Mouse (Mus musculus) MEL-GATA-1-ER (cell line): ENCODE measurements around the gene V1ra8.
"Not testable (repeated sequence)": the region's sequence is repeated elsewhere in the genome, so short reads cannot be mapped to it uniquely, and the experiment has no call there.

Experiments used
- DNase-seq: peaks from one replicate; pipeline ENCODE4 v3.0.0-alpha.2; 2012; ENCODE audit warnings: low read depth; ENCODE audit errors: extremely low read depth

V1ra8 gene

DNA sequence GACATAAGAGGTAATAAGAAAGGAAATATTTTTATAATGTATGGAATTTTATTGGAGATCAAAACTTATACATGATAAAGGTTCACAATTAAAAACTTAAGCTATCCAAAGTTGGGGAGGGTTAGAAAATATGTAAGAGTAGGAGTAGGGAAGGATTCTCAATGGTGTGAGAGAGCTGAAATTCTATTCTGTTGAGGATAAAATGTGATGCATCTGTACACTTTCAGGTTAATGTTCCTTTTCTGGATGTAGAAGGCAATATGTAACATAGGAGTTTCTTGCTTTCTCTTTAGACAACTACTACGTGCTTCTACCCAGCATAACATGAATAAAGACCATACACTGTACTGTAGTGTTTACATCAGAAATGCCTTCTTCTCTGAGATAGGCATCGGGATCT lies at the start of gene V1ra8:
Gene V1ra8, plus strand, starts transcription at position 301 of the 400 bp plus-strand sequence.
- not testable (repeated sequence) for DNase-seq

DNA sequence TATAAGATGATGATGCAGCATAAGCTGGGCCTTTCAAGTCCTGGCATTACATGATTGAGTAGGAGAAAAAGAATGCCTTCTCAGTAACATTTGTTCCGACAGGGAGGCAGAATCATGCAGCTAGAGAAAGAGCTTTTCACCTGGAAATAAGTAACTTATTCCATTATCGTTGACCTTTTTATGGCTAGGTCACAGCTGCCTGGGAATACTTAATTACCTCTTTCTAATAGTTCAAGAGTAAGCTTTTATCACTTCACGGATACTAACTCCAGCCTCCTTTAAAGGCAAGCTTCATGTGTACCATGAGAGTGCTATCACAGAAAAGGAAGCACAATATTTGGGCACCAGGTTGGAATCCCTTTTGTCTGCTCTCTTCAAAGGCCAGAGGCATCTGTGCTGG lies 42.5 kb upstream of the V1ra8 start:
- no peak for DNase-seq

DNA sequence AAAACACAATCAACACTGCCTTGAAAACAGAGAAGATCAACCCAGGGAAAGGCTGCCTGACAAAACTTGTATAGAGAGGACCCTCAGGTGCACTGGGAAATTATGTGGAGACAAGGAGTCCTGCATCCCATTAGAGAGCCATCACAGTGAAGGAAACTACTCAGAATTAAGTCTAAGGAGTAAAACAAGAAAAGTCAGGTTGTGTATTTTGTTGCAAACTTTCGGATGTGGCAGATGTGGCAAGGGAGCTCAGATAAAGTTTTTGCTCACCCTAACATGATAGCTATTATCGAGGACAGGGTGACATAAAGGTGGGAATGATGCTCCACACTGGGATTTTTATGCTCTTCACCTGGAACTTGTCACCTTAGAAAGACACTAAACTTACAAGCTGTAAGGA lies 28.1 kb upstream of the V1ra8 start, which contains the start of gene Vmn1r52:
Gene Vmn1r52, plus strand, starts transcription at position 301 of the 400 bp plus-strand sequence.
- DNase-seq: no peak

DNA sequence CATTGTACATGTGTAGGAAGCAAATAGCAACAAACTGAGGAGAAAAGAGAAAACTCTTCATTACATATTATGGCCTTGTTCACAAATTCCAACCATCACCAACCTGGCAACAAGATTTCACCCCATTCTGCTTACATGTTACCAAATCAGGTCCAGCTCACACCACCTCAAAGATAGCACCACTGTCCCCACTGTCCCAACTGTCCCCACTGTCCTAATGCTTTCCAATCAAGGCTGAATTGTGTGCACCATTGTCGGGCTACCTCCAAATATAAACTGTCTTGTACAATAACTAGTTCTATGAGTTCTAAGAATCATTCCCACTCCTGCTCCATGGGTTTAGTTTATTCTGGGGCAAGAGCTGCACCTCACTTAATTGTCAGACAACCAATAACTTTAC lies 21.7 kb downstream of the V1ra8 start, which contains the start of gene Vmn1r53:
Gene Vmn1r53, minus strand, starts transcription at position 101 of the 400 bp plus-strand sequence.
- DNase-seq: no peak

DNA sequence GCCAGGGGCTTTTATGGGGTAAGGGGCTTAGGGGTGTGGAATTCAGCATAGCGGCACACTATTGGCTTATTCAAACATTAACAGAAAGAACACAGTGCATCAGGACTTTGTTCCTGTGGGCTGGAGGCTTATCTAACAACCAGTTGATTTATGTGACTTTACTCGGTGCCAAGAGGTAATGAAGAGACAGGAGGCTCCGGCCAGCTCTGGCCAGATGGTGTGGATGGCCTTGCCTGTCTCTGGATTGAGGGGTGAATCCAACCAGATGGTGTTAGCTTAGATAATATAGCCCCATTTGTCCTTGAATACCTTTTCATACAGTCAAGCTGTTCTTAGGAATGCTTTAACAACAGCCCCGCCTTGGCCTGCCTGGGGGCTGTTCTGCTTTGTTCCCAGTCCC lies 29.5 kb downstream of the V1ra8 start:
- DNase-seq: not testable (repeated sequence)

DNA sequence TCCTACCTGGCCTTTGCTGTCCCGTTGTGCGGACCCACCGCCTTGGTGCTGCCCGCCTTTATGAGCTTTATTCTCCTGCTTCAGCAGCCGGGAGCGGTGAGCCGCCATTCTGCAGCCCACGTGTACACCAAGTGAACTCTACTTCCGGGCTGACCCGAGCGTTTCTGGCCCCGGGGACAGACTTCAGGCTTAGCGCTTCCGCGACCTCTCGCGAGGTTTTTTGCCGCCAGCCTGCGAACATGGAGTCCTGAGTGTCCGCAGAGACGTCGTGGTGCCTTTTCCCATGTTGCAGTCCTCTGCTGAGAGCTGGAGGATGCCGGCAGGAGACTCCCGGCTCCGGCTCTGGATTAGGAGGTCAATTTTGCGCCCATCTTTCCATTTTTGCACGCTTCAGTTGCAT lies 30.1 kb downstream of the V1ra8 start:
- DNase-seq: no peak

DNA sequence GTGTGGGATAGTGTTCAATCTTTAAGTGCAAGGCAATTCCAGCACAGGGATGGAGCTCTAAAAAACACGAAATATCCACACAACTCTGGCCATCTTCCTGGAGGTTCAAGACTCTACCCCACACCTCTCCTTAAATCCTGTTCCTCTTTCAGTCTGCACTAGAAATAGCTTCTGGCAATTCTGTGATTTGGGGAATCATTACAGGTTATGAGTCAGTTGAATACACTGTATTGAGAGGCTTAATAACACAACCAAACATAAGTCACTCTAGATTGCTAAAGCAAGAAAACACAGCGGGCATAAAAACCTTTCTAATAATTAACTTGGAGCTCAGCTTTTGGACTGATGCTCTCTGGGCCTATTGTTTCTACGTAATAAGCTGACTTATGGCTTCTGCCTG lies 41.4 kb downstream of the V1ra8 start:
- DNase-seq: no peak

DNA sequence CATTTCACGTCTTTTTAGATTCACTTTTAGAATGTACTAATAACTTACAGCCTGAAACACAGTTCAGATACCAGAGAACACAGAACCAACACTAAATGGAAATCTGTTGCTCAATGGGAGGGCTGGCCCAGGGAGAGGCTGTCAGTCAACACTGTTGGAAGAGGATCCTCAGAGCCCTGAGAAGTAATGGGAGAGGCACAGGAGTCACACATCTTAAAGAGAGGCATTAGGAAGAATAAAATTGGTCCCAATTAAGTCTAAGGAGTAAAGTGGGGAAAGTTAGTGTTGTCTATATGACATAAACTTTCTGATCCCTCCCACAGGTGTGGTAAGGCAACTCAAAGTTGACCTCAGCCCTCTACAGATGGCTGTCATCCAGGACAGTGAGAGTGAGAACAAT lies 43.4 kb downstream of the V1ra8 start, which contains the start of gene Vmn1r54:
Gene Vmn1r54, plus strand, starts transcription at position 301 of the 400 bp plus-strand sequence.
- DNase-seq: no peak
